Mouse (Mus musculus) embryonic fibroblast, embryonic 13.5 days (primary cell): ENCODE results near the gene Zfp36l1. TPM values are rescaled to one million over a fixed set of nuclear protein-coding genes. Genes with fewer than 3 reads are reported as not detected.

Source experiments
- H3K27ac ChIP-seq: 2 replicates; pipeline ENCODE4 v1.5.1; 2012; ENCODE audit warnings: low read length, control low read depth, inconsistent platforms; ENCODE audit not compliant: insufficient read depth
- H3K4me1 ChIP-seq: 2 replicates; pipeline ENCODE4 v1.6.1; 2011; ENCODE audit warnings: low read length; ENCODE audit not compliant: control insufficient read depth, insufficient read depth
- H3K4me3 ChIP-seq: 2 replicates; pipeline ENCODE4 v1.5.1; 2011; ENCODE audit warnings: mild to moderate bottlenecking, control low read depth, low read length; ENCODE audit not compliant: insufficient read depth
- CTCF ChIP-seq: IDR thresholded peaks from 2 replicates; pipeline ENCODE4 v1.5.1; 2011; ENCODE audit warnings: mild to moderate bottlenecking, control low read depth, low read length, moderate library complexity, borderline replicate concordance; ENCODE audit not compliant: insufficient read depth
- POLR2A ChIP-seq: IDR thresholded peaks from 2 replicates; pipeline ENCODE4 v1.6.1; 2011; ENCODE audit warnings: low read depth, mild to moderate bottlenecking, control low read depth, low read length, moderate library complexity
- polyA plus RNA-seq: library from polyadenylated mRNA; stranded (reverse); fragments of >200 nt; gene quantifications from 2 replicates; pipeline ENCODE4 v1.2.4, GENCODE M21; 2011; ENCODE audit warnings: low read depth; ENCODE audit not compliant: missing spikeins, insufficient read length

Zfp36l1 gene
- polyA plus RNA-seq, 1 experiment = 139 TPM

DNA sequence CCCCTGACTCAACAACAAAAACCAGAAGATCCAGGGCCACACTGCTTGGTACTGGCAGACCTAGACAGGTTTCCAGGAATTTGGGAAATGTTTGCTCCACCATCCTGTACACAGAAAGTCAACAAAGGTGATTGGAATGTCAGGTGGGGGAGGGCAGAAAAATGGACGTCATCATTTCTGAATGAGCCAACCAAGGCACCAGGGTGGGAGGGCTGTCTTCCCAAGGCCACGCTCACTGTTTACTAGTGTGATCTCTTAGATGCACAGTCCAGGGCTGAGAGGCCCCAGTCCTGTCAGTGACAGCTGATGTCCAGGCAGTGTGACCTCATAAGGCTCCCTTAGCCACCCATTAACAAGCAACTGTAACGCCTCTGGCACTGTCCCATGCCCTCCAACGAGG is 32.9 kb downstream of the Zfp36l1 start:
- Histone ChIP-seq H3K4me3 (no peak overlapping the region), H3K4me1 (no peaks in the 10 kb centered on the region), H3K27ac (no peak overlapping the region)
- TF ChIP-seq POLR2A = no peak
- TF ChIP-seq CTCF = no peak

DNA sequence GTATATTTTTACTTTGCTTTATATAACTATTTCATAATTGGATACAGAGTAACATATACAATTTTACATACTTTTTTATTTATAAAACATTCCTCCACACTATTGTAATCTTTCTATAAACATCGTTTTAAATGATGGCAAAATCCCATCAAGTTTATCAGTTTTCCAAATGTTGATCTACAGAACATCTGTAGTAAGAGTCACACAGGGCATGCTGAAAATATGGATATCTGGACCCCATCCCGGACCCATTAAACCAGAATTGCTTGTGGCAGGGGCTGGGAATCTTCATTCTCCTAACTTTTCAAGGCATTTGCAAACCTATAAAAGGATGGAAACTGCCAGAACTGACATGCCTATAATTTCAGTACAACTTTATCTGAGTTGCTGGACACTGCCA is 38.5 kb downstream of the Zfp36l1 start:
- Histone ChIP-seq H3K4me1 (no peaks in the 10 kb centered on the region), H3K27ac (no peak overlapping the region), H3K4me3 (no peak overlapping the region)
- no peak for TF ChIP-seq POLR2A
- no peak for TF ChIP-seq CTCF

DNA sequence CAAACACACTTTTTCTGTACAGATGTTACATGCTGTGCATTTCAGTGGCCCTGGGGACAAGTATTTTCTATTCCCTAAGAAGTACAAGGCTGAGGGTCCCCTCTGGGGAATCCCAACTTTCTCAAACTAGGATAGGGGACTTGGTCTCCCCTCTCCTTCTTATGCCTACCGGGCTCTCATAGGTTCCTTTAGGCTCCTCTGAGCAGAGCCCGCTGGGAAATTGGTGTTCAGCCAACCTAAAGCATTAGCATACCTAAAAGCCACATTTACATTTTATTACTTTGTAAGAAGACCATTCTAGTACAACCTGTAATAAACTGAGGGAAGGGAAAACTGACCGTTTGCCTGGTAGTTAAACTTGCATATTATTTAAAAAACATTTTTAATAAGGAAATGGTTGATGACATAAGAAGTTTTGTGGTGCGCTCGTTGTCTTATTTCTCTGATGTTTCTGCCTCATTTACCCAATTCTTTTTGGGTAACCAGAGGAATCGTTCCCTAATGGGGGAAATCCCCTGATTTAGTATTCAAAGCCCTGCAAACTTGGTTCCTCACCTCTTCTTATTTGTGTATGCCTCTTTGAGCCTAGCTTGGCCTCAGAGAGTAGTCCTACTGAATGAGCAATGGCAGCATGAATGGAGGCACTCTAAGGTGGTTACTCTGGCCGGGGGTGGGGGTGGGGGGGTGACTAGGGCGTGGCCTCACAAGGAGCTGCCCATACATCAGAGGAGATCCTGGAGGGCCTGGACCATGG is 42.1 kb downstream of the Zfp36l1 start:
- Histone ChIP-seq H3K27ac (no peak overlapping the region), H3K4me1 (no peaks in the 10 kb centered on the region)
- TF ChIP-seq POLR2A = no peak

DNA sequence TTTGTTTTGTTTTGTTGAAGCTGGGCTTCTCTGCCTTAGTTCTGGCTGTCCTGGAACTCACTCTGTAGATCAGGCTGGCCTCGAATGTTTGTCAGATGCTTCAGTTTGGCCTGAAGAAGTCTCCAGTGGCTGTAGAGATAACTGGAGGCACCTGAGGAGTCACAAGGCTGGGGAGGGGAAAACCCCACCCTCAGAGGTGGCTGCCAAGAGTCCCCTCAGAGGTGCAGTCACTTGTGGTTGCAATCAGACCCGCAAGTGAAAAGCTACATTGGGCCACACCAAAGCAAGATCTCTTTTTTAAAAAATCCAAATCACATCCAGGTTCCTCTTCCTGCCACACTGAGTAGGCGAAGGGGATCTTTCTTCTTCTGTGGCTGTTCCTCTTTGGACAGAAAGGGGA is 43.8 kb downstream of the Zfp36l1 start:
- no peak overlapping the region for H3K4me3 ChIP-seq
- TF ChIP-seq POLR2A = no peak
- no peak for TF ChIP-seq CTCF
- no peaks in the 10 kb centered on the region for H3K4me1 ChIP-seq
- no peak overlapping the region for H3K27ac ChIP-seq

More for the DNA sequence above, 42.1 kb downstream of the Zfp36l1 start:
- H3K4me3 ChIP-seq = no peak overlapping the region

DNA sequence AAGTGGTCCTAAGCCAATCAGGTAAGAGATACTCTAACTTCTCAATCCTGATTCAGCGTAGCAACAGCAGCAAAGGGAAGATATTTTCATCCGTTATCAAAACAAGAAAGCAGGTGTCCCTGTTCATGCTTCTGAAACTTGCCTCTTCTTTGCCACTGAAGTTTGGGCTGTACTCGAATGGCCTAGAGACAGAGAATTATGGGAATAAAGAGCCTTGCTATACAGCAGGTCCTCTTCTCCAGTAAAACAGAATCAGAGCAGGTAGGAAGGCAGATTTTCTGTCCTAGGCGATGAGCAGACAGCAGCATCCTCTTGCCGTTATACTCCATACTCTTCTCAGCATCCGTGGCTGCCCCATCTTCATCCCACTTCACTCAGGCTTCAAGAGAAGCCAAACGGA is 44.8 kb downstream of the Zfp36l1 start:
- Histone ChIP-seq H3K4me1 (no peaks in the 10 kb centered on the region), H3K27ac (no peak overlapping the region), H3K4me3 (no peak overlapping the region)
- TF ChIP-seq POLR2A (no peak), CTCF (no peak)

DNA sequence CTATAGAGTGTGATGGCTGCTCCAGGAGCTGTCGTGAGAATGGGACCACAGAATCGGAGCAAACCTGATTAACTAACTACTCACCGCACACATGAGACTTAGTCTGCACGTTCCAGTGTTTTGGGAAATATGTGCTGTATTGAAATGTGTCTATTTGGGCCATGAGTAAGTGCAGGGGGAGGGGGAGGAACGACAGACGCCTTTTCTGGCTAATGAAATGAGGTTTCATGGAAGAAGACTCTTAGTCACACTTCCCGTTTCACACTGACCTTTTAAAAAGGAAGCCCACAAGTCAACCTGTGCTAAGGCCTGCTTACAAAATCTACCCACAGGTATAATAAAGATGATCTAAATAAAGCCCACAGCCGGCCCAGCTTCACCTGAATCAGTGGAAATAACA is 47.8 kb downstream of the Zfp36l1 start:
- TF ChIP-seq CTCF (no peak), POLR2A (no peak)
- H3K27ac ChIP-seq = no peak overlapping the region
- H3K4me1 ChIP-seq = no peaks in the 10 kb centered on the region
- H3K4me3 ChIP-seq = no peak overlapping the region

DNA sequence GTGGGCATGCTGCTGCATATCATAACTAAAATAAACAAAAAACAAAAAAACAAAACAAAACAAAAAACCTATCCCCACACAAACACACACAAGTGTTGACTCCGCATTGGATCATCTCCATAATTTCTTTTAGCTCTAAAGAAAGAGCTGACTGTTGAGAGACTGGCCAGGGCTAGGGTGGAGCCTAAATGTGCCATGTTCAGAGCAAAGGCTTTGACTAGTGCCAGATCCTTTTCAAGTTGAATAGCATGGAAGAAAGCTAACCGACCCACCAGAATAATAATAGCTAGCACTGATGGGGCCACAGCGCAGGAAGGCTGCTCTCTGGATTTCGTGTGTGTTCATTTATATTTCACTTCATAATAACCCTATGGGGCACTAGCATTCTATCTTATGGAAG is 48.5 kb downstream of the Zfp36l1 start:
- no peak overlapping the region for H3K27ac ChIP-seq
- TF ChIP-seq POLR2A = no peak
- no peak for TF ChIP-seq CTCF
- H3K4me1 ChIP-seq = no peaks in the 10 kb centered on the region
- H3K4me3 ChIP-seq = no peak overlapping the region

DNA sequence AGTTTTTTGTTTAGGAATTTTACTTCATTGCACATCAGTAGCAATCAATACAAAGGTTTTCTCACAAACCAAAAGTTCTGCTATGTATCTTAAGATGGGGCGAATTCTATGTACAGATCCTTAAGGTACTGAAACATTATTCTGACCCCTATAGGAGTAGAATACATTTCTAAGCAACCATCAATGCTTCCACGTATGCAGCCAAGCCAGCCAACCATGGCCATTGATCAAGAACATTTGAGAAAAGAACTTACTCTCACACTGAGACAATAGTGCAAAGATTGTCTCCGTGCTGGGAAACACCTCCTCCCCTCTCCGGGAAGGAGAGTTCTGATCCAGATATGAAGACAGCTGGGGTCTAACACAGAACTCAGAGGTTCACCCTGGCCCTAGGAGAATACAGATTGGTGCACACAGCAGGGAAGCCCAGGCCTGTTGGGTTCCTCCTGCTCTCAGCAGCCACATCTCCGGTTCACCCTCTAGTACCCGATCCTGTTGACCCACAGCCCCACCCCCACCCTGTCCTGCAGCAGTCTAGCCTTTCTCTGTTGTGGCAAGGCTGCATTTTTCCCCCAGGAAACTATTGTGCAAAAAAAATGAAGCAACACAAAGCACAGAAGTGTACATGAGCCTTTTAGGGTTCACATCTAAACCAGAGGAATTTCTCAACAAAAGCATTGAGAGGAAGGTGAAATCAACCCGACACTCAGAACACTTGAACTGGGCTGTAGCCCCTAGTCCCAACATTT is 49.2 kb downstream of the Zfp36l1 start:
- Histone ChIP-seq H3K4me3 (no peak overlapping the region), H3K4me1 (no peaks in the 10 kb centered on the region), H3K27ac (no peak overlapping the region)
- TF ChIP-seq POLR2A (no peak), CTCF (no peak)

DNA sequence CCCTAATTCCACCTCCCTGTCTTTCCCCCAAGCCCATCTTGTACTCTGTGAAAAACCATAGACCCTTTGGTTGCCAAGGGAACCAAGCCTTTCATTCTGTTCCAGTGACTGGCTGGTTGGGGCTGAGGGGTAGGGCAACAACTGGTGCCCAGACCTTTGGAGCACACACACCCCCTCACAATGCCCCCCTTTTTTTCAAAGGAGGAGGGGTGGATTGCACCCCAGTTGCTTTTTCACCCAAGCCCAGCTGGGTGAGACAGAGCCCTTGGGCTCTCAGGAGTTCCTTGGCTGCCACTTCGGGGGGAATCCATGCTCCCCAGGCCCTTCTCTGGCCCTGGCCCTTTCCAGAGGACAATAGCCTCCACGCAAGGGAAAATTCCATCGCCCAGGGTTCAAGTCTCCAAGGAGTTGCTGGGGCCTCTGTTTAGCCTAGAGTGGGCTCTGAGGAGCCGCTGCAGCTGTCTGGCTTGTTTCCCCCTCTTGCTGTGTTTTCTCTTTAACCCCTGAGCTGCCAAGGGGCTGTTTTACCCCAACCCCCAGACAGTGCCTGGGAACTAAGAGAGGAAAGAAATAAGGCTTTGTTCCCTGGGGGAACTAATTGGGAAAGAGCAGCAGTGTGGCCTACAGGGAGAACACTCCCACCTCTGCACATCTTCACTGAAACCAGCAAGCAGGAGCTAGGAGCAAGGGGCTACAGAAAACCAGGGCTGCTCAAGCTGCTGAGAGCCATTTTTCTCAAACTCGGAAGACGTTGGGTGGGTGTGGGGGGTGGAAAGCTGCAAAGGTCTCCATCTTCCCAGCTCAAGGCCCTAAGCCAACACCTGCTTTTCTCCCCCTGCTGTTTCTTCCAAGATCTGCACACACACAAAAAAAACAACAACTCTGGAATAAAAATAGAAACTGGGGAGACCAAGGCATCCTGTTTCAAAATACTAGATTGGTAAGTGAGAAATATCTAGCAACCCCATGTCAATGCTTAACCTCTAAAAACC is 50.1 kb downstream of the Zfp36l1 start:
- no peak for TF ChIP-seq CTCF
- no peak for TF ChIP-seq POLR2A
- H3K27ac ChIP-seq = no peak overlapping the region
- H3K4me1 ChIP-seq = no peaks in the 10 kb centered on the region
- no peak overlapping the region for H3K4me3 ChIP-seq

DNA sequence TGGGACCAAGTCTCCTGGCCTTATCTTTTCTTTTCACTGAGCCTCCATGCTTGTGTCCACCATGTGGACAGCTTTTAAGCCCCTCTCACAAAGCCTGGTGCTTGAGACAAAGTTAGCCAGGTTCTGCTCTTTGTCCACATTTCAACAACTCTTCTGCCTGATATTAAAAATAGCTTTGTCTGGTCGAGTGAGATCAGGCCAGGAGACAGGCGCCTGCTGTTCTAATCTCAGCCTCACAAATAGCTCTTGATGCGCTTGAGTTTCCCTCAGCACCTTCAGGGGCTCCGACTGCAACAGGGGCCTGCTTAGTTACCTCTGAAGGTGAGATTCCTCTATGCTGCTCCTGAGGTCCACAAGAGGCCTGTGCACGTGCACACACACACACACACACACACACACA is 51.0 kb downstream of the Zfp36l1 start:
- TF ChIP-seq CTCF = no peak
- TF ChIP-seq POLR2A = no peak
- Histone ChIP-seq H3K4me1 (no peaks in the 10 kb centered on the region), H3K27ac (no peak overlapping the region), H3K4me3 (no peak overlapping the region)
